ENCODE assay signal across 8 mouse cellular contexts in the genomic region with DNA sequence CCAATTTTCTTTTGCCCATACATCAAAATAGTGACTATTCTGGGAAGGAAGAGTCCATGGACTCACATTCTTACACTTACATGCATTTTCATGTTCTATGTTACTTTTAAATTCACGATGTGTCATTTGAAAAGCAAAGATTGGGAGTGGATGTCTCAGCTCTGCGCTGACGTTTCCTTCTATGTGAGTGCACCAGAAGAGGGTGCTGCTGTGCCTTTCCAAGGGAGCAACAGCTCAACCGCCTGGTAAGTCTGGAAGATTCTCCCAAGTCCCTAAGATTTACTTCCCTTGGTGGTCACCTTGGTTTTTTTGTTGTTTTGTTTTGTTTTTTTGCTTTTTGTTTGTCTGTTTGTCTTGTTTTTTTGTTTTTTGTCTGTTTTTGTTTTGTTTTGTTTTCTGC. TPM values are rescaled to one million over a fixed set of nuclear protein-coding genes. Genes with fewer than 3 reads are reported as not detected.
A peak's percentile ranks its signal among the peaks of the same experiment; 100 is the strongest.
DNase-seq lines count a peak whose midpoint lies in the region; ATAC-seq and TF ChIP-seq lines count a peak whose summit lies in the region.

No protein-coding gene starts in this region.

- H3K27ac ChIP-seq in kidney, embryonic 15.5 days, result no peak overlapping the region
- H3K27ac ChIP-seq in CH12.LX (ENCODE audit: insufficient read depth, low read depth), result no peak overlapping the region
- no peak overlapping the region for H3K27ac ChIP-seq in forebrain, embryonic 16.5 days (ENCODE audit: low read length)
- H3K27ac ChIP-seq in liver, postnatal 0 days (ENCODE audit: low read depth), result no peak overlapping the region

- no peak overlapping the region for H3K4me3 ChIP-seq in kidney, embryonic 15.5 days (replicated peaks)
- no peak overlapping the region for H3K4me3 ChIP-seq in CH12.LX (replicated peaks in 1 of 3; ENCODE audit: low read depth in 2 of 3, low read length in 2 of 3, poor library complexity in 1 of 3)
- H3K4me3 ChIP-seq in forebrain, embryonic 16.5 days (replicated peaks; ENCODE audit: low read length), result no peak overlapping the region
- H3K4me3 ChIP-seq in liver, postnatal 0 days (ENCODE audit: low read depth, low read length), result no peak overlapping the region

- no peak for ATAC-seq in kidney, embryonic 15.5 days (replicated peaks; ENCODE audit: low FRiP score)
- ATAC-seq in forebrain, embryonic 16.5 days, result peak; percentile 85
- ATAC-seq in liver, postnatal 0 days, result no peak

- in situ Hi-C loops in CH12.LX (cut with MboI; ENCODE audit: low pct_ligation_motif_present, low pct_unique_long_range_greater_than_20kb, low sequenced_read_pairs), result loop anchor here (25.0 kb wide), 3 partner anchors 482 to 1432 kb away; no protein-coding TSS in a partner anchor

- no peak overlapping the region for H3K9ac ChIP-seq in kidney, embryonic 15.5 days
- no peak overlapping the region for H3K9ac ChIP-seq in CH12.LX (ENCODE audit: insufficient read depth, low read depth)
- no peak overlapping the region for H3K9ac ChIP-seq in forebrain, embryonic 16.5 days (replicated peaks; ENCODE audit: low read depth, low read length)
- no peak overlapping the region for H3K9ac ChIP-seq in liver, postnatal 0 days (replicated peaks)

- no peak overlapping the region for H3K4me2 ChIP-seq in kidney, embryonic 15.5 days
- H3K4me2 ChIP-seq in CH12.LX (ENCODE audit: insufficient read depth, low read depth, poor library complexity, severe bottlenecking), result no peak overlapping the region
- no peak overlapping the region for H3K4me2 ChIP-seq in forebrain, embryonic 16.5 days (ENCODE audit: low read length)
- no peak overlapping the region for H3K4me2 ChIP-seq in liver, postnatal 0 days (ENCODE audit: low read depth, low read length)

- no peak for TF ChIP-seq POLR2A in CH12.LX (IDR thresholded peaks at IDR 0.05; ENCODE audit: low read depth, low read length)

- H3K4me1 ChIP-seq in kidney, embryonic 15.5 days, result no peaks in the 10 kb centered on the region
- H3K4me1 ChIP-seq in CH12.LX (ENCODE audit: control insufficient read depth in 1 of 2, insufficient read depth in 2 of 2), result no peaks in the 10 kb centered on the region
- H3K4me1 ChIP-seq in forebrain, embryonic 16.5 days (replicated peaks; ENCODE audit: control insufficient read depth, insufficient read depth, low read length), result 0 out of 2 replicates have a peak, but pooled peaks cover 3% of the 10 kb centered on the region
- H3K4me1 ChIP-seq in liver, postnatal 0 days (ENCODE audit: insufficient read depth), result no peaks in the 10 kb centered on the region

- TF ChIP-seq RAD21 in CH12.LX (IDR thresholded peaks at IDR 0.05; ENCODE audit: low read depth, low read length), result peak; percentile 67

- no peaks in the 10 kb centered on the region for H3K79me2 ChIP-seq in CH12.LX (replicated peaks; ENCODE audit: control insufficient read depth, extremely low read depth, insufficient read depth, poor library complexity, severe bottlenecking)

- no peaks in the 10 kb centered on the region for H3K36me3 ChIP-seq in kidney, embryonic 15.5 days
- no peaks in the 10 kb centered on the region for H3K36me3 ChIP-seq in CH12.LX (replicated peaks in 1 of 2; ENCODE audit: control insufficient read depth in 1 of 2, insufficient read depth in 1 of 2, low read length in 1 of 2)
- no peaks in the 10 kb centered on the region for H3K36me3 ChIP-seq in forebrain, embryonic 16.5 days (ENCODE audit: control insufficient read depth, insufficient read depth)
- no peaks in the 10 kb centered on the region for H3K36me3 ChIP-seq in liver, postnatal 0 days (replicated peaks; ENCODE audit: insufficient read depth, low read length)

- WGBS in kidney, embryonic 15.5 days, result 14% methylated on average over 4 of the region's 4 CpGs
- WGBS in forebrain, embryonic 16.5 days, result 9% methylated on average over 4 of the region's 4 CpGs
- 8% methylated on average over 4 of the region's 4 CpGs for WGBS in liver, postnatal 0 days (ENCODE audit: insufficient replicate concordance)

- TF ChIP-seq EP300 in CH12.LX (IDR thresholded peaks at IDR 0.05; ENCODE audit: low read length), result no peak
- no peak for TF ChIP-seq EP300 in liver, postnatal 0 days (IDR thresholded peaks at IDR 0.05; ENCODE audit: low read depth)

- H3K27me3 ChIP-seq in kidney, embryonic 15.5 days, result peaks cover 8% of the 10 kb centered on the region; the same call in 1 of the 2 replicates
- no peaks in the 10 kb centered on the region for H3K27me3 ChIP-seq in CH12.LX (replicated peaks)
- no peaks in the 10 kb centered on the region for H3K27me3 ChIP-seq in forebrain, embryonic 16.5 days (replicated peaks; ENCODE audit: control insufficient read depth, insufficient read depth, low read length)
- H3K27me3 ChIP-seq in liver, postnatal 0 days (ENCODE audit: insufficient read depth, low read length), result no peaks in the 10 kb centered on the region

- no peaks in the 10 kb centered on the region for H3K9me3 ChIP-seq in kidney, embryonic 15.5 days (replicated peaks)
- H3K9me3 ChIP-seq in CH12.LX (replicated peaks; ENCODE audit: low read length), result no peaks in the 10 kb centered on the region
- H3K9me3 ChIP-seq in forebrain, embryonic 16.5 days (ENCODE audit: control insufficient read depth, low read length), result no peaks in the 10 kb centered on the region
- H3K9me3 ChIP-seq in liver, postnatal 0 days (ENCODE audit: low read length), result no peaks in the 10 kb centered on the region

- dilution Hi-C loops in CH12.LX (cut with MboI; ENCODE audit: extremely low pct_ligation_motif_present, extremely low pct_unique_long_range_greater_than_20kb, low sequenced_read_pairs), result no loop called here

- peak; percentile 38 for DNase-seq in kidney, adult 9 months
- DNase-seq in CH12.LX (ENCODE audit: extremely low read depth), result peak; percentile 31
- DNase-seq in Muller cell, postnatal 12 days (ENCODE audit: inconsistent ontology term), result peak; percentile 20
- peak; percentile 53 for DNase-seq in liver, postnatal 0 days
- peak; percentile 78 for DNase-seq in testis, postnatal 10 days (ENCODE audit: low spot score)
- DNase-seq in gastrocnemius, postnatal 25 days, result no peak

- TF ChIP-seq CTCF in CH12.LX (conservative IDR thresholded peaks at IDR 0.05 in 1 of 2, IDR thresholded peaks at IDR 0.05 in 1 of 2; ENCODE audit: low read depth in 2 of 2, low read length in 2 of 2), result peak in 1 of 2 experiments; percentile 68; a peak in 2 of 4 replicates
- peak; percentile 80 for TF ChIP-seq CTCF in liver, postnatal 0 days (IDR thresholded peaks at IDR 0.05; ENCODE audit: low read depth)

TF ChIP-seq in CH12.LX, 34 proteins besides CTCF, POLR2A, EP300 and RAD21:
- TF ChIP-seq MAX (IDR thresholded peaks at IDR 0.05; ENCODE audit: low read length), result no peak
- 0 out of 2 replicates have a peak, but pooled peaks have one; percentile 16 for TF ChIP-seq IRF4 (IDR thresholded peaks at IDR 0.05; ENCODE audit: low read depth, low read length)
- no peak for TF ChIP-seq MAZ (IDR thresholded peaks at IDR 0.05; ENCODE audit: low read depth, low read length)
- TF ChIP-seq HCFC1 (IDR thresholded peaks at IDR 0.05; ENCODE audit: low read depth, low read length), result no peak
- no peak for TF ChIP-seq JUND (conservative IDR thresholded peaks at IDR 0.05; ENCODE audit: low read depth, low read length)
- peak; percentile 57 for TF ChIP-seq SMC3 (IDR thresholded peaks at IDR 0.05; ENCODE audit: low read depth, low read length)
- TF ChIP-seq ELF1 (IDR thresholded peaks at IDR 0.05; ENCODE audit: low read depth, low read length), result no peak
- no peak for TF ChIP-seq GABPA (IDR thresholded peaks at IDR 0.05; ENCODE audit: insufficient replicate concordance, low read depth, low read length)
- TF ChIP-seq KAT2A (IDR thresholded peaks at IDR 0.05; ENCODE audit: insufficient replicate concordance, low read length), result no peak
- no peak for TF ChIP-seq RCOR1 (conservative IDR thresholded peaks at IDR 0.05; ENCODE audit: low read depth, low read length)
- TF ChIP-seq CHD1 (IDR thresholded peaks at IDR 0.05; ENCODE audit: low read depth, low read length), result no peak
- no peak for TF ChIP-seq E2F4 (IDR thresholded peaks at IDR 0.05; ENCODE audit: insufficient replicate concordance, low read depth, low read length)
- TF ChIP-seq USF1 (IDR thresholded peaks at IDR 0.05; ENCODE audit: low read depth, low read length), result no peak
- no peak for TF ChIP-seq POLR2AphosphoS2 (IDR thresholded peaks at IDR 0.05; ENCODE audit: low read depth, low read length)
- no peak for TF ChIP-seq MXI1 (IDR thresholded peaks at IDR 0.05; ENCODE audit: low read depth, low read length)
- no peak for TF ChIP-seq ETS1 (conservative IDR thresholded peaks at IDR 0.05; ENCODE audit: low read depth, low read length)
- no peak for TF ChIP-seq NELFE (IDR thresholded peaks at IDR 0.05; ENCODE audit: low read depth, low read length)
TF ChIP-seq in CH12.LX: peak in this region for 2.

RNA-seq across cellular contexts. Expression of a gene that starts 6.1 kb away (rescaled TPM):
- 1.4 and 1.8 TPM in 2 replicates for polyA plus RNA-seq in kidney, embryonic 15.5 days (2015; fragmentation: Nextera tagmentation; extraction: Ambion mirVana)
- not detected in 2 replicates for total RNA-seq in CH12.LX (2012; rRNA removed)
- not detected in 2 replicates for total RNA-seq in CH12.LX (2014; rRNA removed)
- polyA plus RNA-seq in CH12.LX (2012; ENCODE audit: insufficient read length, low read depth), result 0.05 TPM in 1 of 2 replicates, not detected in the other
- 9.9 and 10.3 TPM in 2 replicates for polyA plus RNA-seq in forebrain, embryonic 16.5 days (2015; fragmentation: Nextera tagmentation; extraction: Ambion mirVana)
- 6.4 and 7.9 TPM in 2 replicates for polyA plus RNA-seq in liver, postnatal 0 days (2015; fragmentation: Nextera tagmentation; extraction: Ambion mirVana)
- total RNA-seq in gastrocnemius, postnatal 25 days (2021), result 1 to 10 TPM; 1.5 to 1.8 TPM
